Mouse (Mus musculus) lung, embryonic 15.5 days (tissue): ENCODE data around the gene Arhgap45. TPM values are rescaled to one million over a fixed set of nuclear protein-coding genes. Genes with fewer than 3 reads are reported as not detected.

ENCODE experiments used
- ATAC-seq: fragments of 200-750 bp; cut with Nextera tagmentation; 2 replicates; pipeline ENCODE4 v1.8.0; 2017; ENCODE audit warnings: moderate number of reproducible peaks, borderline replicate concordance; ENCODE audit not compliant: low FRiP score, low TSS enrichment; ENCODE audit errors: extremely low read depth
- H3K27ac ChIP-seq: fragments of 300-500 bp; sonication (generic); 2 replicates; pipeline ENCODE4 v1.5.1; 2015; ENCODE audit warnings: moderate library complexity, mild to moderate bottlenecking, inconsistent platforms
- H3K27me3 ChIP-seq: fragments of 300-500 bp; sonication (generic); 2 replicates; pipeline ENCODE4 v1.6.1; 2015; ENCODE audit warnings: inconsistent platforms
- H3K36me3 ChIP-seq: fragments of 300-500 bp; sonication (generic); 2 replicates; pipeline ENCODE4 v1.6.1; 2015; ENCODE audit warnings: inconsistent platforms
- H3K4me1 ChIP-seq: fragments of 300-500 bp; sonication (generic); 2 replicates; pipeline ENCODE4 v1.6.1; 2015; ENCODE audit warnings: inconsistent platforms
- H3K4me2 ChIP-seq: fragments of 300-500 bp; sonication (generic); 2 replicates; pipeline ENCODE4 v1.6.1; 2015; ENCODE audit warnings: inconsistent platforms, mild to moderate bottlenecking, moderate library complexity
- H3K4me3 ChIP-seq: fragments of 300-500 bp; sonication (generic); 2 replicates; pipeline ENCODE4 v1.5.1; 2015; ENCODE audit warnings: mild to moderate bottlenecking, inconsistent platforms
- H3K9ac ChIP-seq: fragments of 300-500 bp; sonication (generic); 2 replicates; pipeline ENCODE4 v1.6.1; 2015; ENCODE audit warnings: inconsistent platforms
- H3K9me3 ChIP-seq: fragments of 300-500 bp; sonication (generic); 2 replicates; pipeline ENCODE4 v1.6.1; 2016; ENCODE audit warnings: inconsistent platforms
- WGBS: fragments of 180-500 bp; shearing (Covaris S2); methylation state at CpG from one replicate; pipeline ENCODE4 v1.1.7; 2015; 5-methylcytosine and 5-hydroxymethylcytosine counted together
- polyA plus RNA-seq: library from polyadenylated mRNA; unstranded; fragments of >200 nt; fragmentation: Nextera tagmentation; extraction: Ambion mirVana; gene quantifications from 2 replicates; pipeline ENCODE4 v1.2.1, GENCODE M21; 2015

Gene Arhgap45
- polyA plus RNA-seq, 1 experiment from 2014 or later: 19.8 TPM

GRCm38 (mm10) chr10:80025463-80025862, 9.0 kb downstream of the Arhgap45 start:
- H3K4me3 ChIP-seq: no peak overlapping the region
- H3K9me3 ChIP-seq: no peaks in the 10 kb centered on the region
- no peaks in the 10 kb centered on the region; the same call in 1 of the 2 replicates for H3K36me3 ChIP-seq
- no peak overlapping the region for H3K4me2 ChIP-seq
- H3K27ac ChIP-seq: no peak overlapping the region
- 73% methylated on average over 10 of the region's 10 CpGs for WGBS
- no peak overlapping the region for H3K9ac ChIP-seq
- H3K27me3 ChIP-seq: no peaks in the 10 kb centered on the region
- ATAC-seq: no peak
- peaks cover 9% of the 10 kb centered on the region for H3K4me1 ChIP-seq

DNA sequence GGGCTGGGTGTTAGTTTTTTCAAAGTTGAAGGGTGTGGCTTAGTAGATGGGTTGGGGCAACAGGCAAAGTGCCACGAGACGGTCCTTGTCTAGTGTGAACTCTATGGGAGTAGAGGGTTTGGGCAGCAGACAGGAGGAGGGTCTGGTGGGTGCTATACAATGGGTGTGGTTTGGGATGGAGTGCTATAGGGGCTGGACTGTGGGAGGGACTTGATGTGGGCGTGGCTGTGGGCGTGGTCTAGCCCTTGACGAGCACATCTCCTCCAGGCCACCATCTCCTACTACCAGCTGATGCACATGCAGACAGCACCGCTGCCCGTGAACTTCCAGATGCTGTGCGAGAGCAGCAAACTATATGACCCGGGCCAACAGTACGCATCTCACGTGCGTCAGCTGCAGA, 9.4 kb downstream of the Arhgap45 start:
- no peak overlapping the region for H3K4me2 ChIP-seq
- ATAC-seq: 0 out of 2 replicates have a peak, but pooled peaks have one; percentile 31
- H3K9ac ChIP-seq: no peak overlapping the region
- WGBS: 54% methylated on average over 12 of the region's 12 CpGs
- H3K27me3 ChIP-seq: no peaks in the 10 kb centered on the region
- H3K4me3 ChIP-seq: no peak overlapping the region
- H3K4me1 ChIP-seq: peaks cover 5% of the 10 kb centered on the region
- no peaks in the 10 kb centered on the region; the same call in 1 of the 2 replicates for H3K36me3 ChIP-seq
- H3K27ac ChIP-seq: no peak overlapping the region
- H3K9me3 ChIP-seq: no peaks in the 10 kb centered on the region

GRCm38 (mm10) chr10:80027681-80028520, 11.4 kb downstream of the Arhgap45 start:
- H3K27ac ChIP-seq: no peak overlapping the region
- no peaks in the 10 kb centered on the region for H3K9me3 ChIP-seq
- H3K4me1 ChIP-seq: peaks cover 11% of the 10 kb centered on the region
- peak; percentile 24; the same call in 1 of the 2 replicates for ATAC-seq
- no peaks in the 10 kb centered on the region for H3K36me3 ChIP-seq
- no peak overlapping the region for H3K4me3 ChIP-seq
- no peaks in the 10 kb centered on the region for H3K27me3 ChIP-seq
- 69% methylated on average over 20 of the region's 20 CpGs for WGBS
- no peak overlapping the region for H3K9ac ChIP-seq
- no peak overlapping the region for H3K4me2 ChIP-seq

- Histone ChIP-seq H3K4me3 (no peak overlapping the region), H3K9me3 (no peaks in the 10 kb centered on the region), H3K4me1 (peaks cover 16% of the 10 kb centered on the region), H3K4me2 (no peak overlapping the region), H3K36me3 (no peaks in the 10 kb centered on the region), H3K9ac (no peak overlapping the region), H3K27ac (no peak overlapping the region), H3K27me3 (no peaks in the 10 kb centered on the region)
- ATAC-seq: no peak
- 96% methylated on average over 13 of the region's 13 CpGs for WGBS
These were observed 12.0 kb downstream of the Arhgap45 start for GRCm38 (mm10) chr10:80028521-80028846.

- Histone ChIP-seq H3K4me1 (peaks cover 25% of the 10 kb centered on the region), H3K4me2 (no peak overlapping the region), H3K27me3 (no peaks in the 10 kb centered on the region), H3K9ac (no peak overlapping the region), H3K36me3 (peaks cover 8% of the 10 kb centered on the region), H3K4me3 (no peak overlapping the region), H3K9me3 (no peaks in the 10 kb centered on the region), H3K27ac (no peak overlapping the region)
- 79% methylated on average over 9 of the region's 9 CpGs for WGBS
- no peak for ATAC-seq
These were observed 13.7 kb downstream of the Arhgap45 start for GRCm38 (mm10) chr10:80030191-80030590.

GRCm38 (mm10) chr10:80030736-80031135, 14.3 kb downstream of the Arhgap45 start:
- Histone ChIP-seq H3K9me3 (no peaks in the 10 kb centered on the region), H3K36me3 (peaks cover 13% of the 10 kb centered on the region), H3K9ac (no peak overlapping the region), H3K27me3 (no peaks in the 10 kb centered on the region), H3K4me3 (no peak overlapping the region), H3K27ac (no peak overlapping the region), H3K4me2 (no peak overlapping the region), H3K4me1 (peaks cover 25% of the 10 kb centered on the region)
- no peak for ATAC-seq
- WGBS: 73% methylated on average over 17 of the region's 17 CpGs

- ATAC-seq: peak; percentile 47; the same call in 1 of the 2 replicates
- H3K9ac ChIP-seq: no peak overlapping the region
- H3K4me3 ChIP-seq: no peak overlapping the region
- no peak overlapping the region for H3K4me2 ChIP-seq
- 23% methylated on average over 5 of the region's 5 CpGs for WGBS
- H3K4me1 ChIP-seq: peaks cover 28% of the 10 kb centered on the region
- H3K27me3 ChIP-seq: no peaks in the 10 kb centered on the region
- H3K36me3 ChIP-seq: peaks cover 35% of the 10 kb centered on the region
- H3K27ac ChIP-seq: peak overlapping the region; percentile 76
- no peaks in the 10 kb centered on the region for H3K9me3 ChIP-seq
These were observed 16.5 kb downstream of the Arhgap45 start for GRCm38 (mm10) chr10:80032799-80033480.

DNA sequence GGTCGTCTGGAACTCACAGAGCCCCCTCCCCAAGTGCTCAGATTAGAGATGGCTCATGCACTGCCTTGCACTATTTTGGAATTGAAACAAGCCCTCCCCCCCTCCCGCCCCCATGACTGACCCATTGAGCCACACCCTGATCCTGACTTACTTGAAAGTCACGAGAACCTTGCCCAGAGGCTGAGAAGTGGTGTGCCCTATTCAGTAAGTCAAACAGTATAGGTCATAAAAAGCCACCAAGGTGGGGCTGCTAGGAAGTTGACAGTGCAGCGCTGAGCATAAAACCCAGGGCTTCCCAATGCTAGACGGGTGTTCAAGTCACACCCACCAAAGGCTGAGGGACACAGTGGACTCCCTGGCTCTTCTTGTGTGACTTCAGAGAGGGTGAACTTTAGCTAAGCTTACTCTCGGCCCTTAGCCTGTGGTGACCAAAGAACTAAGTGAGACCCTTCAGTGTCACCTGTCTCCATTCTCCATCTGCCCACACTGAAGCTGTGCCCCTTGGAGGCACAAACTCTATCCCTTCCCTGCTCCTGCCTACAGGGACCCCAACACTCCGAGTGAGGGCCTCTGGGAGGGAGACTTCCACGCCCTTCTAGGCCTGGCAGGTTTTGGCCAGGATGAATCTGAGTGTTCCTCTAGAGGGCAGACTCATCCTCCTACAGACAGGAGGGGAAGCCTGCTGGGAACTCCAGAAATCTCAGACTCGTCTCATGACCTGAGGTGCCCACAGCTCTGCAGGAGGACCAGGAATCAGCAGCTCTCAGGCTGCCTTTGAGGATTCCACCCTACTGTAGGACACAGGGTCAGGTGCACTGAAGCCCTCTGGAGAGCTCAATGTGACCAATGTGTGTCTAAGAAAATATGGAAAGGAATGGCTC, 17.3 kb downstream of the Arhgap45 start:
- no peaks in the 10 kb centered on the region for H3K9me3 ChIP-seq
- 21% methylated on average over 9 of the region's 9 CpGs for WGBS
- H3K36me3 ChIP-seq: peaks cover 39% of the 10 kb centered on the region
- no peak overlapping the region for H3K4me3 ChIP-seq
- H3K27me3 ChIP-seq: no peaks in the 10 kb centered on the region
- H3K4me1 ChIP-seq: peaks cover 36% of the 10 kb centered on the region
- H3K4me2 ChIP-seq: no peak overlapping the region
- ATAC-seq: no peak
- peak overlapping the region; percentile 76 for H3K27ac ChIP-seq
- peak overlapping the region; percentile 24; the same call in 1 of the 2 replicates for H3K9ac ChIP-seq

DNA sequence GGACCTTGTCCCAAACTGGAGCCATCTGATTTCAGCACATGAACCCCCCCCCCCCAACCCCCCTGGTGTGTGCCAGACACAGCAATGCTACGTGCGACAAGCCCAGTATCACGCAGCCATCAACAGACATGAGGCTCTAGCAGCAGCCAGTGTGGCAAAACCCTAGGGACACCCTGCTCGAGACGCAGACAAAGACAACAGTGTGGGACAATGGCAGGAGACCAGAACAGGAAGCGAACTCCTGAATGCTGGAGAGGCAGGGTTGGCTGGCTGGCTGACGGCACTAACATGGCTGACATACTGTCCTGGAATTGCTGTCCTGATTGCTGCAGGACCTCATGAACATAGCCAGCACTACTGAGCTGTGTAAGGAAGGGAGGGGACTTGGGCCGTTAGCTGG, 18.7 kb downstream of the Arhgap45 start:
- H3K4me3 ChIP-seq: no peak overlapping the region
- peaks cover 41% of the 10 kb centered on the region for H3K4me1 ChIP-seq
- H3K27ac ChIP-seq: no peak overlapping the region
- H3K9ac ChIP-seq: no peak overlapping the region
- H3K36me3 ChIP-seq: peaks cover 39% of the 10 kb centered on the region
- no peak for ATAC-seq
- no peak overlapping the region for H3K4me2 ChIP-seq
- WGBS: 74% methylated on average over 8 of the region's 8 CpGs
- H3K9me3 ChIP-seq: no peaks in the 10 kb centered on the region
- H3K27me3 ChIP-seq: no peaks in the 10 kb centered on the region

DNA sequence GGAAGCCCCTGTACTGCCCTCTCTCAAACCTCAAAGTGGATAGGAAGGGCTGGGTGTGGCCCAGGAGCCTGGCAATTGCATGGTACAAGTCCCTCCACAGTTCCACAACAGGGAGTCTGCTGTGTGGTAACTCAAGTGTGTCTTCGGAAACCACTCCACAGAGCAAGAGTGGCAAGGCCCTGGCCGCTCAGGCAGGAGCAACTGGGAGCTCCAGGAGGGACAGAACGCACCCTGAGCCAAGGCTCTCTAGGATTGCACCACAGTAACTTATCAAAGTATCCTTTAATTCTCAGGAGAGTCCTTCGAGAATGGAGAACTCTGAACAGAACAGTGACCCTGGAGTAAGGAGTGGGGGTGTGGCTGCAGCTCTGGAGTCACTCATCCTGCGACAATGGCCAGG, 19.2 kb downstream of the Arhgap45 start:
- Histone ChIP-seq H3K9me3 (no peaks in the 10 kb centered on the region), H3K9ac (no peak overlapping the region), H3K4me1 (peaks cover 41% of the 10 kb centered on the region), H3K4me2 (no peak overlapping the region), H3K27ac (no peak overlapping the region), H3K27me3 (no peaks in the 10 kb centered on the region), H3K4me3 (no peak overlapping the region), H3K36me3 (peaks cover 39% of the 10 kb centered on the region)
- no peak for ATAC-seq
- WGBS: 91% methylated on average over 5 of the region's 5 CpGs

GRCm38 (mm10) chr10:80036832-80037231, 20.4 kb downstream of the Arhgap45 start:
- H3K9ac ChIP-seq: no peak overlapping the region
- ATAC-seq: no peak
- peaks cover 39% of the 10 kb centered on the region for H3K36me3 ChIP-seq
- H3K27me3 ChIP-seq: no peaks in the 10 kb centered on the region
- H3K9me3 ChIP-seq: no peaks in the 10 kb centered on the region
- H3K27ac ChIP-seq: no peak overlapping the region
- 92% methylated on average over 13 of the region's 13 CpGs for WGBS
- H3K4me1 ChIP-seq: peaks cover 41% of the 10 kb centered on the region
- no peak overlapping the region for H3K4me2 ChIP-seq
- no peak overlapping the region for H3K4me3 ChIP-seq
